Mouse (Mus musculus) ES-Bruce4 (cell line): Measurements from ENCODE around the gene Hcrtr2.

ENCODE experiments used
- CTCF ChIP-seq: IDR thresholded peaks from one replicate; pipeline ENCODE4 v1.8.1; 2011; ENCODE audit warnings: low read depth, low read length
- EP300 ChIP-seq: IDR thresholded peaks from 2 replicates; pipeline ENCODE4 v1.6.1; 2011; ENCODE audit warnings: low read depth, low read length; ENCODE audit not compliant: insufficient read depth
- POLR2A ChIP-seq: IDR thresholded peaks from one replicate; pipeline ENCODE4 v1.8.1; 2011; ENCODE audit warnings: low read length; ENCODE audit not compliant: insufficient read depth

GRCm38 (mm10) chr9:76318302-76318701 is 5.4 kb downstream of the Hcrtr2 start:
- TF ChIP-seq POLR2A = no peak
- TF ChIP-seq CTCF = no peak
- no peak for TF ChIP-seq EP300
